Mouse (Mus musculus): ENCODE data around the gene 2410137M14Rik. TPM values are rescaled to one million over a fixed set of nuclear protein-coding genes. Genes with fewer than 3 reads are reported as not detected.

2410137M14Rik gene
- total and polyA plus RNA-seq, 3 experiments: not detected

DNA sequence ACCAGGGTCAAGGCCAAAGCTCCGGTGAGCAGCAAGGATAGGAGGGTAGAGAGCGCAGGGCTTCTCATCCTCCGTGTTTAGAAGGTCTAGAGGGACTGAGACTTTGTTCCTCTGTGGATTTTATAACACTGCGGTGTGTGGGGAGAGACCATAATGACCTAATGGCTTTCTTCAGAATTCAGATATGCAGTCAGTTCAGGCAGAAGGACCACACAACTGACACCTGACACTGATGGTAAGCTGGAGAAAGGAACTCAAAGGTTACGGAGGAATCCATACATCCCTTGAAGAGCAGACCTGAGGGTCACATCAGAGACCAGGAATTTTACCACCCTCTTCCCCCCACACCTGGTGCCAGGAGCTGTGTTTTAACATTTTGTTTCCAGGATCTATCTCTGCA is 8.4 kb upstream of the 2410137M14Rik start, which contains the start of gene H2-M5:
Gene H2-M5 (minus strand): TSS at position 101 of the 400 bp plus-strand sequence.
- Histone ChIP-seq H3K79me2 (ENCODE audit: control insufficient read depth, insufficient read depth, low read length, poor library complexity) (no peaks in the 10 kb centered on the region), H3K27me3 (ENCODE audit: control insufficient read depth in 1 of 2, insufficient read depth in 2 of 2, low read length in 2 of 2) (peaks cover 0 to 2% of the 10 kb centered on the region in 2 experiments; a peak in 2 of 4 replicates), H3K36me3 (ENCODE audit: control insufficient read depth in 1 of 2, insufficient read depth in 2 of 2, low read length in 2 of 2) (peaks cover 0 to 11% of the 10 kb centered on the region in 2 experiments; a peak in 2 of 4 replicates), H3K4me3 (ENCODE audit: control insufficient read depth in 1 of 2, insufficient read depth in 1 of 2, low read depth in 2 of 2, low read length in 2 of 2) (no peak within 1 kb of the TSS), H3K9me3 (replicated peaks; ENCODE audit: insufficient read depth, low read length) (no peaks in the 10 kb centered on the region), H3K9ac (ENCODE audit: control insufficient read depth, low read depth, low read length, poor library complexity, severe bottlenecking) (no peak within 1 kb of the TSS), H3K4me1 (ENCODE audit: control insufficient read depth in 1 of 2, insufficient read depth in 2 of 2, low read length in 2 of 2) (peaks cover 3 to 6% of the 10 kb centered on the region in 2 experiments; a peak in 2 of 4 replicates), H3K27ac (ENCODE audit: control insufficient read depth, low read depth, low read length) (no peak within 1 kb of the TSS)
- DNase-seq (ENCODE audit: low read depth, low spot score): no peak
- TF ChIP-seq USF1 (IDR thresholded peaks at IDR 0.05; ENCODE audit: low read depth, low read length): no peak
- TF ChIP-seq ZMIZ1 (IDR thresholded peaks at IDR 0.05; ENCODE audit: low read depth, low read length): no peak
- TF ChIP-seq GABPA (IDR thresholded peaks at IDR 0.05; ENCODE audit: low read depth, low read length): no peak
- TF ChIP-seq ETS1 (IDR thresholded peaks at IDR 0.05; ENCODE audit: low read depth, low read length): no peak
- no peak for TF ChIP-seq MEF2A (IDR thresholded peaks at IDR 0.05; ENCODE audit: extremely low read depth, insufficient replicate concordance, low read depth, low read length, poor library complexity, severe bottlenecking)
- no peak for TF ChIP-seq MAFK (IDR thresholded peaks at IDR 0.05; ENCODE audit: borderline replicate concordance, low read depth, low read length)
- no peak for TF ChIP-seq KAT2A (conservative IDR thresholded peaks at IDR 0.05; ENCODE audit: low read depth, low read length)
- TF ChIP-seq MXI1 (IDR thresholded peaks at IDR 0.05; ENCODE audit: low read depth, low read length): no peak
- TF ChIP-seq CHD1 (IDR thresholded peaks at IDR 0.05; ENCODE audit: low read depth, low read length): no peak

GRCm38 (mm10) chr17:36988475-36988874 is 7.4 kb upstream of the 2410137M14Rik start:
- Histone ChIP-seq H3K27ac (ENCODE audit: control insufficient read depth, low read depth, low read length) (no peak overlapping the region), H3K79me2 (ENCODE audit: control insufficient read depth, insufficient read depth, low read length, poor library complexity) (no peaks in the 10 kb centered on the region), H3K9me3 (replicated peaks; ENCODE audit: insufficient read depth, low read length) (no peaks in the 10 kb centered on the region), H3K4me1 (ENCODE audit: control insufficient read depth in 1 of 2, insufficient read depth in 2 of 2, low read length in 2 of 2) (peaks cover 3 to 6% of the 10 kb centered on the region in 2 experiments; a peak in 2 of 4 replicates), H3K27me3 (ENCODE audit: control insufficient read depth in 1 of 2, insufficient read depth in 2 of 2, low read length in 2 of 2) (peaks cover 0 to 3% of the 10 kb centered on the region in 2 experiments; a peak in 2 of 4 replicates), H3K36me3 (ENCODE audit: control insufficient read depth in 1 of 2, insufficient read depth in 2 of 2, low read length in 2 of 2) (peaks cover 0 to 11% of the 10 kb centered on the region in 2 experiments; a peak in 2 of 4 replicates), H3K4me3 (ENCODE audit: control insufficient read depth in 1 of 2, insufficient read depth in 1 of 2, low read depth in 2 of 2, low read length in 2 of 2) (no peak overlapping the region), H3K9ac (ENCODE audit: control insufficient read depth, low read depth, low read length, poor library complexity, severe bottlenecking) (no peak overlapping the region)
- no peak for DNase-seq (ENCODE audit: low read depth, low spot score)
- no peak for TF ChIP-seq POLR2A (IDR thresholded peaks at IDR 0.05; ENCODE audit: control insufficient read depth in 1 of 2, insufficient read depth in 1 of 2, low read depth in 1 of 2, low read length in 2 of 2, poor library complexity in 1 of 2)
- no peak for TF ChIP-seq SMC3 (IDR thresholded peaks at IDR 0.05; ENCODE audit: low read depth, low read length)
- TF ChIP-seq USF2 (IDR thresholded peaks at IDR 0.05; ENCODE audit: borderline replicate concordance in 1 of 2, insufficient read depth in 1 of 2, low read depth in 1 of 2, low read length in 2 of 2): no peak
- TF ChIP-seq CHD1 (IDR thresholded peaks at IDR 0.05; ENCODE audit: low read depth, low read length): no peak
- TF ChIP-seq E2F4 (IDR thresholded peaks at IDR 0.05; ENCODE audit: borderline replicate concordance, low read depth, low read length): no peak
- no peak for TF ChIP-seq MYB (IDR thresholded peaks at IDR 0.05; ENCODE audit: low read depth, low read length)
- TF ChIP-seq RCOR1 (IDR thresholded peaks at IDR 0.05; ENCODE audit: low read depth, low read length): no peak
- TF ChIP-seq USF1 (IDR thresholded peaks at IDR 0.05; ENCODE audit: low read depth, low read length): no peak
- no peak for TF ChIP-seq ZNF384 (IDR thresholded peaks at IDR 0.05; ENCODE audit: low read depth, low read length)
- no peak for TF ChIP-seq ZKSCAN1 (IDR thresholded peaks at IDR 0.05; ENCODE audit: low read depth, low read length)
- no peak for TF ChIP-seq ELF1 (IDR thresholded peaks at IDR 0.05; ENCODE audit: low read depth, low read length)
- TF ChIP-seq KAT2A (conservative IDR thresholded peaks at IDR 0.05; ENCODE audit: low read depth, low read length): no peak
- no peak for TF ChIP-seq ZC3H11A (IDR thresholded peaks at IDR 0.05; ENCODE audit: low read depth, low read length)
- no peak for TF ChIP-seq MYC (IDR thresholded peaks at IDR 0.05; ENCODE audit: low read depth, low read length)
- TF ChIP-seq MAX (IDR thresholded peaks at IDR 0.05; ENCODE audit: low read length): no peak

Data from MEL (cell line).